Mouse (Mus musculus) urinary bladder, postnatal 14 days (tissue): ENCODE data around the gene Slc25a22.
A peak's percentile ranks its signal among the peaks of the same experiment; 100 is the strongest.

ENCODE experiments used
- DNase-seq: peaks from one replicate; pipeline ENCODE4 v3.0.0; 2021; ENCODE audit warnings: low spot score

Slc25a22 gene

DNA sequence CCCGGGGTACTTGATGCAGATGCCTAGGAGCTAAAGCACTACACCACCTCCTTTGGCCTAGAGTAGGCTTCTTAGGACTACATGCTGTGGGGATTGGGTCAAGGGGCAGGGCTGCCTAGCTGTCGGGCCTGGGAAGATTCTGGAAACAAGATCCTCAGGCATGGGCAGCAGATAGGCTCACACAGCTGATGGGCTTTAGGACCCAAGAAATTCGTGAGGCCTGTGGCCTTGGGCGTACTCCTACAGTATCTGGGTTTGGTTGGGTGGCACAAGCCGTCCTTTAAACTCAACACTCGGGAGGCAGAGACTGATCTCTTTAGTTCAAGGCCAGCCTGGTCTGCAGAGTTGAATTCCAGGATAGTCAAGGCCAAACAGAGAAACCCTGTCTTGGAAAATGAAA is 34.5 kb upstream of the Slc25a22 start:
- no peak for DNase-seq

DNA sequence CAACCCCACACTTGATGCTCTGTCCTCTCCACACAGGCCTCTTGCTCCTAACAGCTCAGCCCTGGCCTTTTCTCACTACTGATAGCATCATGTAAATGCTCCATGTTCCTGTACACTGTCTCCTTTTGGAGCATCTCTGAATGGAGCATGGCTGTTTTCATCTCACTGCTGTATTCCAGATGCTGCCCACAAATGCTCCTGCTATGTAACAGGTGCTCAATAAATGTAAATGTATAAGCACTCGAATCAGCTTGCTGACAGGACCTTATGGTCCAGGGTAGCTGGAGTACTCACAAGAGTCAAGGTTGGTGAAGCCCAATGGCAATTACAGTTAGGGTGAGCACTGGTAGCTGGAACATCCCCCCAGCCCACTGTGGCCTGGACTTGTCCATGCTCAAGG is 33.5 kb upstream of the Slc25a22 start:
- DNase-seq, result no peak

DNA sequence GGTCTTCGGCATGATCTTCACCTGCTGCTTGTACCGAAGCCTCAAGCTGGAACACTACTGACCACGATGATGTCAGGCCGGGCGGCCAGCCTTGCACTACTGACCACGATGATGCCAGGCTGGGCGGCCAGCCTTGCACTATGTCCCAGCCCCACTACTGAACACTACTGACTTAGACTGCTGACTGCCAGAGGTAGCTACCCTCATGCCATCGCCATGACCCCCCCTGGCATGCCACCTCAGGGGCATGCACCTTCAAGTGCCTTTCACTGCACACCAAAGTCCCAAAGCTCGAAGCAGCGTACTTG is 32.9 kb upstream of the Slc25a22 start:
- no peak for DNase-seq

DNA sequence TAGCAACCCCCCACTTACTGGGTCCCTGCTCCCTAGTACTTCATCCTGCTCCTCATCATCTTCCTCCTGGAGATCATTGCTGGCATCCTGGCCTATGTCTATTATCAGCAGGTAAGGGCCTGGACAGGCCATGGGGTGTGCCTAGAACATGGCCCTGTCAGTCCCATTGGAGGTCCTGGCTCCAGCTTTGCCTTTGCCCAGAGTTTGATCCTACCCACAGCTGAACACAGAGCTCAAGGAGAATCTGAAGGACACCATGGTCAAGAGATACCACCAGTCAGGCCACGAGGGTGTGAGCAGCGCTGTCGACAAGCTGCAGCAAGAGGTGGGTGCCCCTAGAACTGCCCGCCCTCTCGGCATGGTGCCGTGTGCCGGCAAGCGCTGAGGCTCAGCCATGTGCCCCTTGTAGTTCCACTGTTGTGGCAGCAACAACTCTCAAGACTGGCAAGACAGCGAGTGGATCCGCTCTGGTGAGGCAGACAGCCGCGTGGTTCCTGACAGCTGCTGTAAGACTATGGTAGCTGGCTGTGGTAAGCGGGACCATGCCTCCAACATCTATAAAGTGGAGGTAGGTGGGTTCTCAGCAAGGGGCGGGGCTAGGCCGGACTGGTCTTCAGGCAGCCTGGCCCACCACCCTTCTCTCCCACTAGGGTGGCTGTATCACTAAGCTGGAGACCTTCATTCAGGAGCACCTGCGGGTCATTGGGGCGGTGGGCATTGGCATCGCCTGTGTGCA is 32.4 kb upstream of the Slc25a22 start:
- DNase-seq, result no peak

DNA sequence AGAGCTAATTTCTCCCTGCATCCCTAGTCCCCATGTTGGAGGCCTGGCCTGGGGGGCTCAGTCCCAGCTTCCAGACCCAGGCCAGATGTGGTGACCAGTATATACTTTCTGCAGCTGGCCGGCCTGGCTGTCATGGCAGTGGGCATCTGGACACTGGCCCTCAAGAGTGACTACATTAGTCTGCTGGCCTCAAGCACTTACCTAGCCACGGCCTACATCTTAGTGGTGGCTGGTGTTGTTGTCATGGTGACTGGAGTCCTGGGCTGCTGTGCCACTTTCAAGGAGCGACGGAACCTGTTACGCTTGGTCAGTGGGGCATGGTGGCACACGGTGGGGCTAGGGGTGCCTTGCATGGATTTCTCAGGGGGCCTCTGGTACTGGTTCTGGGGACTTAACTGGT is 31.7 kb upstream of the Slc25a22 start:
- no peak for DNase-seq

DNA sequence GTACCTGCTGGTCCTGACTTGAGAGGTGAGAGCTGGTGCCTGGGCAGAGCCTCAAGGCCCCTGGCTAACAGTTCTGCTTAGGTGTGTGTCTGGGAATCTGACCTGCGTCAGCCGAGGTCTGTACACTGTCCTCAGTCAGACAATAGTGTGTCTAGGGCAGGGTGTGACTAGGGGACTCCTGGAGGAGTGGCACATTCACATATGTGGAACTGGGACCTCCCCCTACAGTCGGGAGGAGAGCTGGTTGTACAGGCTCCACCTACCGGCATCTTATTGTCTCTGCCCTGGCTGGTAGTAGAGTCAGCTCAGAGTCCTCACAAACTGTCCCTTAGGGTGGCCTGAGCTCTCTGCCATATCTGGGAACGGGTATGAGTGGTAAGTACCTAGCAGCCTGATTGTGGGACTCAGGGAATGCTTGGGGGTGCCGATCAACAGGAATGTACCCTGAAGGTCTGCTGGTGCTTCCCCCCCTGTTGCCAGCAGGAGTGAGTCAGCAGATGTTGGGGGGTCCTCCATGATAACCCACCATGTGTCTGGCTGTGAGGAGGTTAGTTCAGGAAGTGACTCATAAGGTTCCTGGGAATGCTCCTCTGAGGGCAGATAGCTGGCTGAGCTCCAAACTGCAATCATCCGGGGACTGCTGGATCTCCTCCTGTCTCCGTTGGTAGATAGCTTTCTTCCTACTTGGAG is 31.0 kb upstream of the Slc25a22 start:
- peak; percentile 78 for DNase-seq

DNA sequence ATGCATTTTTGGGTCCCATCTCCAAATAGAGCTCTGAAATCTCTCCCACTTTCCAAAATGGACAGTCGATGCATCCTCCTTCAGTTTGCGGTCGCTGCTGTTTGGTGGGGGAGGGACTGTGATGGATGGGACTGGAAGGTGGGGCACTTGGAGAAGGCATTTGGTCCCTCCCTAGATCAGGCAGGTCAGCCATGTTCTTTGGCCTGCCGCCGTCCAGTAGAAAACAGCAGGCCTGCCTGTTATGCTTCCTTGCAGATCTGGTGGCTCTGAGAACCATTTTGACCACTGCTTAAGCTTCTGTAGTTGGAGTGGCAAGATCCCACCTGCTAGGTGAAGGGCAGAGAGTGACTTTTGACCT is 30.5 kb upstream of the Slc25a22 start:
- no peak for DNase-seq

DNA sequence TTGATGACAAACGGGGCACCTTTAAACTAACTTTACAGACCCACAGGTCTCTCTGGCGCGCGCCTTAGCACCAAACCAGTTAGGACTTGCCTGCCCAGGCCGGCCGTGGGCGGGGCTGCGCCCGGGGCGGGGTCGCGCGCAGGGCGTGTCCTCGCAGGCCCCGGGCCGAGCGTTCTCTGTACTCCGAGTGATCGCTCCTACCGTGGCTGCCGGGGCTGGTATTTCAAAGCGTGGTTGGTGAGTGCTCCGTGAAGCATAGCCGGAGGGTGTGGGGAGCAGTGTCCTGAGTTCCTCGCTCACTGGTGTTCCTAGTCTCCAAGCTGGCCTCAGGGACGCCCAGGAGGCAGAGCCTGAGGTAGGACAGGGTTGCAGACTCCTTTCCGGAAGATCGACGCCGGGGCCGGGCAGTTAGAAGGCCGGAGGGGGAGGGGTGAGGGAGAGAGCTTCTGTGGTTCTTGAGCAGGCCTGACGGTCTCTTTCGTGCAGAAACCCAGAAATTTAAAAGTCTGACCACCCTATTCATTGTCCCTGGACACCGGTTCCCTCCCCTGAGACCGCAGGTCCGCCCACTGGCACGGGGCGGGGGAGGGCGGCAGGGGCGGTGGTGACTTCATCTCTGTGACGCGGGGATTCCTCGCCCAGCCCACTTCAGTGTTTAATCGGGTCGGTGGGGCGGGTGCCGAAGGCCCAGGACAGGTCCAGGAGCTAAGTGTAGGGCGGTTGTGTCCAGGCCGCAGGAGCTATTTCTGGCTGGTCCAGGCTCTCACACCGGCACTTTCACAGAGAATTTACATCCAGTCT is 29.7 kb upstream of the Slc25a22 start, which contains the start of gene Cd151:
Gene Cd151, plus strand, starts transcription at position 163 of the 801 bp plus-strand sequence.
- peak; percentile 93 for DNase-seq

DNA sequence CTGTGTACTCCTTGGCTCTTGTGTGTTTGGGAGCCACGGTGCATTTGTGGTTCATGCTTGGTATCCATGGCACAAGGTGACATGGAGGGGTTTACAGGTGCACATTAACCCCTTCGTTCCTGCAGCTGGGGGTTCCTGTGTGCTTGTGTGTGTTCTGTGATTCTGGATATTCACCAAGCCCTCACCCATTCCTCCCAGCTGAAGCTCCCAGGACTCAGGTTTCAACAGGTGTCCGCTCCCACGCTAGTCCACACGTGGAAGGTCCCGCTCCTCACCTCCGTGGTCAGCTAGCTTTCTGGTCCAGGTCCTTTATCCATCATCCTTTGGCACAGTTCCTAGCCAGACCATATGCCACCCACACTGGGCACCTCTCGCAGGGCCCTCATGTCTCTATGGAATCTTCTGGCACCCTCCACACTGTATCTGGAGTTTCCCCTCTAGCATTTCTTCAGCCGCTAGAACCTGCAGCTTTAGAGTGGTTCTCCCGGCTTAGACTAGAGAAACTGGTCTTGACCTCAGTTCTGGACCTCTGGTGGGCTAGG is 29.0 kb upstream of the Slc25a22 start:
- DNase-seq, result no peak

DNA sequence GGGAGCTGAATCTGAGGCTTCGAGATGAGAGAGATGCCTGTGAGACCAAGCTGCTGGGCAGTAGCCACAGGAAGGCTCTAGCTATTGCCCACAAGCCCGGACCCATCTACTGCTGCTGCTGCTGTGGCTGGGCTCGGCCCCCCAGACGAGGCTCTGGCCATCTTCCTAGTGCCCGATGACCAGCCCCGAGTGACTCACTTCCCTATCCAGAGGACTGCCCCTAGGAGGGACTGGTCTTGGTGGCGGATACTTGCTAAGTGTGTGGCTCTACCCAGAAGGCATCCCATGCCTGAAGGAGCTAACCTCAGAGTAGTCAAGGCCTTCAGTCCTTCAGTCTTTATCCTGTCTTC is 28.3 kb upstream of the Slc25a22 start:
- no peak for DNase-seq

DNA sequence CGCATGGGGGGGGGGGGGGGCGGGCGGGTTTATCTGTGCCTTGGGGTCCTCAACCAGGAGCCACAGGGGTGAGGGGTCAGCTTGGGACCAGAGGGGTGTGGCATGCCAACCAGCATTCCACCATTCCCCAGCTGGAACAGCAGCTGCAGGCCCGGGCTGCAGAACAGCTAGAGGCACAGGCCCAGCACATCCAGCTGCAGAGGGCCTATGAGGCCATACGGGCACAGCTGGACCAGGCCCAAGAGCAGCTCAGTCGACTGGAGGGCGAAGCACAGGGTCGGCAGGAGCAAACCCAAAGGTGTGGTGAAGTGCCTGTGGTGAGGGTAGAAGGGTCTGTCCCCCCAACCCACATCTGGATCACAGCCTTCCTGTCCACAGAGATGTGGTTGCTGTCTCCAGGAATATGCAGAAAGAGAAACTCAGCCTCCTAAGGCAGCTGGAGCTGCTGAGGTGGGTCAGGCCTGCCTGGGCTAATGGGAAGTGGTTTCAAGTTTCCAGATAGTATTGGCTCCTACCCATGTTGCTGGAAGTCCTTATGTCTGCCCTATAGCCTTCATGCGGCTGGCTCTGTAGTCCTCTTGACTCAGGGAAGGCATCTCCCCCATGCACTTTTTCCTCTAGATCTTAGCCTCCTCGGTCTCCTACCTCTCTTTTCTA is 27.8 kb upstream of the Slc25a22 start:
- DNase-seq, result no peak

DNA sequence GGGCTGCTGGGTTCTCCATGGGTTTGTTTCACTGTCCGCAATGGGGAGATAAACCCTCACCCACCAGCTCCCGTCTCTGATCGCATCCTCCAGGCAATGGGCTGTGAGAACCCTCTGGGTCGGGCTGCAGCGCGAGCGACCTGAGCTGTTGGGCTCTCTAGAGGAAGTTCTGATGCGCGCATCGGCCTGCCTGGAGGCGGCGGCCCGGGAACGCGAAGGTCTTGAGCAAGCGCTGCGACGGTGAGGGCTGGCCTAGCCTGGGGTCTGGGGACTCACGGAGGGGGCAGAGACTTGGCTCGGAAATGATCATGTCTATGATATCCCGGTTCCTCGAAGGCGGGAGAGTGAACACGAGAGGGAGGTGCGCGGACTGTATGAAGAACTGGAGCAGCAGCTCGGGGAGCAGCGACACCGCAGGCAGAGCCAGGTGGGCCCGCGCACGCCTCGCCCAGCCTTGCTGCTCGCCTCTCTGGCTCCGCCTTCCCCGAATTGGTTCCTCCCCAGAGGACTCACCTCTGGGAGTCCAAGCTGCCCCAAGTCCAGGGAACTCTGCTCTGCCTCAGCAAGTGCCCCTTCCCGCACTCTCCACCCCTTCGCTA is 27.0 kb upstream of the Slc25a22 start:
- peak; percentile 67 for DNase-seq

DNA sequence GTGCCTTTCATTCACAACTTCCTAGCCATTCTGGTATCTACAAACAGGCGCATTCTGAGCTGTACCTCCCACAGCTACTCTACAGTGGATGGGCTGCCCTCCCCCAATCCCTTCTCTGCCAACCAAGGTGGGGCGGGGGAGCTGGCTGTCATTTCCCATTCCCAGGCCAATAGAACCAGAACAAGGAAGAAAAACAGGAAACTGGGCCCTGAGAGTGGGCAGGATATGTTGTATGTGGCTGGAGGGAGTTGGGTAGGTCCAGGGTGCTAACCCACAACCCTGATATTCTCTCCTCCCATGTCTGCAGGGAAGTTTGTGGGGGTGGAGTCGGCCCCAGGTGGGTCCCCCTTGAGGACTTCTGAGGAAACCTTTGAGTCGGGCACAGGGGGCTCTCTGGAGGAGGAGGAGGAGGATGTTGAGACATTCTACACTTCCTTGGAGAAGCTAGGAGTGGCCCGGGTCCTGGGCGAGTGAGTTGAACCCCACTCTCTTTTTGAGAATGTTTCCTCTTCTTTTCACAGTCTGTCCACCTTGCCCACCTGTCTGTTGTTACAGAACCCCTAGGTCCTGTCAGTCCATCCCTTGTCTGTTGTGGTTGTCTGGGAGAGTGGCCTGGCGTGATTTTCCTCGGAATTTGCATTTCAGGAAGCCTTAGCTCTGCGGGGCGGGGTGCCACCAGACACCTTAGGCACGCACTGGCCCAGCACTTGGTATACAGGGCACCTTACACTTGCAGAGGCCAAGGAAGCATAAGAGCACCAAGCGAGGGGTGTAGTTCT is 26.3 kb upstream of the Slc25a22 start:
- DNase-seq, result no peak

DNA sequence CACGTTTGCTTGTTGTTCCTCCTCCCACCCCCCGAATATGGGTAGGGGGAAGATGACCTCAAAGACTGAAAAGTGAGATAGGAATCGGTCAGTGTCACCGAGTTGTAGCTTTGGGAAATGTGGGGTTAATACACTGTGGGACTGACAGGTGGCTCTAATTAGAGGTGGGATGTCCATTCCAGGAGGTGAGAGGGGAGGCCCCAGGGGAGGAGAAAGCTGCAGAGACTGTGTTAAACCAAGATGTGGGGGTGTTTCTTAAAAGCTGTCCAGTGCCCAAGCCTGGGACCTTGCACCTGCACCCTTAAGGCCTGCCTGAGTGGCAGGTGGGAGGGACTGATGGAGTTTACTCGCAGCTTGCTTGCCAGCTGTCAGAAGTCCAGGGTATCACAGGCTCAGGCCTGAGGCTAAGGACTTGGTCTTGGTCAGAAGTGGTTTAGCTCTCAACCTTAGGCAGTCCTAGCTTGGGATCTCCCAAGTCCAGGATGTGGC is 24.7 kb upstream of the Slc25a22 start:
- DNase-seq, result no peak

DNA sequence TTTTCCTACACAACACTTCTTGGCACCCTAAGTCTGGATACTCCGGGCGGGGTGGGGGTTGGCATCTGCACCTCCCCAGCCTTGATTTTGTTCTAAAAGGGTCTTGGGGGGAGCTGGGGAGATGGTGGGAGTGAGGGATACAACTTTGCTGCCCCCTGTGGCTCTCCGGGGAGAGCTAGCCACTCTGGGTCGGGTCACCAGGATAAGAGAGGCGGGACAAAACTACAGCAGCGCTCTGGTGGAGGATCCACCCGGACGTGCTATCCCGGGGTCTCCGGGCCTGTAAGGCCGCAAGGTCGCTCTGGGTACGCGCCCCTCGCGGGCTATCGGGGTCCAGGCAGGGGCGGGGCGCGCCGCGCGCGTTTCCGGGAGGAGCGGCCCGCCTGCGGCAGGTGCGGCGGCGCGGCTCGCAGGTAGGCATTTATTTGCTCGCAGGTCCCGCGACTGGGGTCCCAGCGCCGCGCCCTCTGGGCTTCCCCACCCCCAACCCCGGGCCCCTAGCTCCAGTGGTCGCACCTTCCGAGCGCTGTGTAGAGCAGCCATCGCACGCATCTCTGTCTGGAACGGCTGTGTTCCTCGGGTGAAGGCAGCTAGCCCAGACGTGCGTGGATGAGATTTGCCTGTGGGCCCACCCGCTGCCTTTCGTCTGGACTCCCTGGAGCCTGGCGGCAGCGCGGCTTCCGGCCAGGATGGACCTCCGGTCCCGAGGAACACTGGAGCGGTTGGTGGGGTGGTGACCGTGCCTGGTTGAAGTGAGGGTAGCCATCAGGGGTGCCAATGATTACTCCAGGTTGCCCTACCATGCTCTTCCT is 24.0 kb upstream of the Slc25a22 start:
- DNase-seq, result no peak

DNA sequence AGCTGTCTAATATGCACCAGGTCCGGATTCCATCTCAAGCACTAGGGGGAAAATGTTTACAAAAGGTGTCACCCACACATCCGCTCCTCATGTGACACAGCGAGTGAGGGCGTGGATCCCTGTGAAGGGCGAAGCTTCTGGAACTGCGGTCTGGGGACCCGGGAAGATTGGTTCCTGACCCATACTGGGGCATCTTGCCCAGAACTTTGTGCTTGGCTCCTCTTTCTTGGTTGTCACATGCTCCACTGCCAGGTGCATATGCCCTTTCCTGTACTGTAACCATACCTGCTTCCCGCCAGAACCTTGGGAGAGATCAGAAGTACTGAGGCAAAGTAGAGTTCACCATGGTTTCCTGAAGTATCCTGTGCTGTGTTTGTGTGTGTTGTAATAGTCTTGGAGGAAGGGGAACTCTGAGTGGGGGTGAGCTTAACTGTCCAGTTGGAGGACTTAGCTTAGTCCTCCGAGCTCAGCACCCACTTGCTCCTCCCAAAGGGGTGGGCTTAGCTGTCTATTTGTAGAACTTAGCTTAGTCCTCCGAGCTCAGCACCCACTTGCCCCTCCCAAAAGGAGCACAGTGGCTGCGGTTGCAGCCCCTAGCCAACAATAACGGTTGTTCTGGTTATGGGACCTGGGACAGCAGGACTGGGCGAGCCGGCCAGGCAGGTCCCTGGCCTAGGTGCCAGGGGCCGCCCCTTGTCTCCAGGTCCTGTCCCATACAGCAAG is 22.9 kb upstream of the Slc25a22 start, which contains the start of gene Cracr2b:
Gene Cracr2b, plus strand, starts transcription at position 704 of the 723 bp plus-strand sequence.
- no peak for DNase-seq

DNA sequence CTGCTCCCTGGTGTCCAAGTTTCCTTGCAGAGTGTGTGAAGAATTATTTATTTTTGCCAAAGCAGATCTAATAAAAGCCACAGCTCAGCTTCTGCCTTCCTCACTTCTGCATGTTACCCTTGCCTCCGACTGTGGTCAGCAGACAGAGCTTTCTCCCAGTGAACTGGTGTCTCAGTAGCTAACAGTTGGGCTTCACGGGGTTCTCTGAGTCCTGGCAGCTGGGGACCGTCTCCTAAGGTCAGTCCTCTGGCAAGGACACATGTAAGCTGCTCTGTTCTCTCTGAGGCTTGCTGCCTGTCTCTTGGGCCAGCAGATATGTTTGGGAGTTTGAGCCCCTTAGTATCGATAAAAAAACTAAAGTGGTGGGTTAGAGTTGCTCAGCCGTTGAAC is 22.3 kb upstream of the Slc25a22 start:
- no peak for DNase-seq

DNA sequence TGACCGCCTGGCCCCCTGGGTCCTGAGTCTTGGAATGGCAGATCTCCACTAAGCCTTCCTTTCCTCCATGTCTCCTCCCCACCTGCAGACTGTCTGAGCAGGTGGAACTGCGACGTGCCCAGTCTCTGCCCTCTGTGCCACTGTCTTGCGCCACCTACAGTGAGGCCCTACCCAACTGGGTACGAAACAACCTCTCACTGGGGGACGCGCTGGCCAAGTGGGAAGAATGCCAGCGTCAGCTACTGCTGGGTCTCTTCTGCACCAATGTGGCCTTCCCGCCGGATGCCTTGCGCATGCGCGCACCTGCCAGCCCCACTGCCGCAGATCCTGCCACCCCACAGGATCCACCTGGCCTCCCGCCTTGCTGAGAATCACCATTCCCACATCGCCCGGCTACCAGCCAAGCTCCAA is 21.6 kb upstream of the Slc25a22 start:
- no peak for DNase-seq

DNA sequence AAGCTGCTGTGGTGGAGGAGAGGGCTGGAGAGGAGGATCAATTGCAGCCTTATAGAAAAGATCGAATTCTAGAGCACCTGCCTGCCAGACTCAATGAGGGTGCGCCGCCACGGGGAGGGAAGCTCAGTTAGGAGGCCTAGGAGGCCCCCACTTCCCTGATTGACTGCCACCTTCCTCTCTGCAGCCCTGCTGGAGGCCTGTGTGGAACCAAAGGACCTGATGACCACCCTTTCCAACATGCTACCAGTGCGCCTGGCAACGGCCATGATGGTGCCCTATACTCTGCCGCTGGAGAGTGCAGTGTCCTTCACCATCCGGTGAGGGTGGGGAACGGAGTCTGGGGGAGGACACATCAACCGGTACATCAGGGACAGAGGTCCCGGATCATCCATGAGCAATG is 21.0 kb upstream of the Slc25a22 start:
- DNase-seq, result no peak
